Mouse (Mus musculus): Measurements from ENCODE around the gene Dnajc30.
"Not testable (repeated sequence)": the region's sequence is repeated elsewhere in the genome, so short reads cannot be mapped to it uniquely, and the experiment has no call there.

Dnajc30 gene

DNA sequence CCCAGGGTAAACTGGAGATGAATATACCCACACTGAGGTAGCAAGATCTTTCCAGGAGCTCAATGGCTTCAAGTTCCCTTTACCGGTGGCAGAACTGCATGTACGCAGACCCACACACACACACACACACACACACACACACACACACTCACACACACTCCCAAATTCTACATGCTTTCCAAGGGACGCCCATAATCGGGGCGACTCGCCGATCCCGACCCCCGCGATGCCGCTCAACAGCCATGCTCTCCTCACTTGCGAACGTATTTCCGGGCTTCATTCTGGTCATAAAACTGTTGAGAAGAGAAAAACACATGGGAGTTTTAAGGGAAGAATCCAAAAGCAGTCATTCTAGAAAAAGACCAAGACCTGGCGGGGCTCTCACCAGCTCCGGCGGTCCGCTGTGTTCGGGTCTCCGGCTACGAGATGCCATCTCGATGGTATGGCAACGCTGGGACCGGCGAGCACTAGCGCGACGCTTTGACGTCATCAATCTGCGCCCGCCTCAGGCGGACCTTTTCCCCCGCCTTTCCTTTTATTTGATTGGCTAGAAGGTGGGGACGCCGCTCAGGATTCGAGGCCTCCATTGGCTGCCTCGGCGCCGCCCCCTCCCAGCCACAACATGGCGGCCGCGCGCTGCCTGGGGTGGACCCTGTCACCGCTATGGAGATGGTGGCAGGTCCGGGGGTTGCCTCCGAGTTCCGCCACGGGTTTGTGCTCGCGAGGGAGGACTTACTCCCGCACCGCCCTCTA lies at the start of gene Dnajc30:
TSS of gene Dnajc30 (plus strand) at position 574 of the 753 bp plus-strand sequence.
- in situ Hi-C loops (cut with MboI, MseI), result no loop called here

DNA sequence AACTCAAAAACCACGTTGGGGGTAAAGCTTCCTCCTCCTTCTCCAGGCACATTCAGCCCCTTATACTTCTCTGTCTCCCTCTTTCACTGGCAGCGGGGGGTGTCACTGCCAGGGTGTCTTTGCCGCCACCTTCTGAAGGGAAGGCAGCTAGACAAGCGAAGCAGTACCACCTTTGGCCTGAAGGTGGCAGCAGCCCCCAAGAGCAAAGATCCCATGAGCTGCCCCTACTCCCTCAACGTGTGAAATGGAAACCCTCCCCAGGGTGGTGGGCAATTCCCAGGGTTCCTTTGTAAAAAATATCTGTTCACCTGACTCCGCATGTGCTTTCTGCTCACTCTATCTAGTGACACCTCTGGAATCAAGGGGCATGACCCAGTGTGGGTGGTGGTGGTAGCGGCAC lies 48.5 kb upstream of the Dnajc30 start:
- in situ Hi-C loops (cut with MboI, MseI), result no loop called here

DNA sequence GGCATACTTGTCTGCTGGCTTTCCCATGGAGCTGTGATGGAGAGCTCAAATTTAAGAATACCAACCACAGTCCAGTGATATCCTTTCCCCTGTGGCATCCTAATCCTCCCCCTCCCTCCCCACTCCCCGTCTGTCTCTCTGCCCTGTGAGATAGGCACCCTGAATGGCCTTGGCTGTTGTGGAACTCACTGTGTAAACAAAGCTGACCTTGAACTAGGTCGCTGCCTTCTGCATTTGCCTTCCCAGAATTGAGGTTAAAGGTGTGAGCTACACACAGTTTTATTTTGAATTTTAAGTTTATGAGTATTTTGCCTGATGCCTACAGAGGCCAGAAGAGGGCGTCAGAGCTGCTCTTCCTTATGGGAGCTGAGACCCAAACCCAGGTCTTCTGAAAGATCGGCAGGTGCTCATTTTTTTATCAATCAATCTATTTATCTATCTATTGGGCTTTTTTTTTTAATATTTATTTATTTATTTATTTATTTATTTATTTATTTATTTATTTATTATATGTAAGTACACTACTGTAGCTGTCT lies 47.7 kb upstream of the Dnajc30 start:
- in situ Hi-C loops (cut with MboI, MseI), result no loop called here

DNA sequence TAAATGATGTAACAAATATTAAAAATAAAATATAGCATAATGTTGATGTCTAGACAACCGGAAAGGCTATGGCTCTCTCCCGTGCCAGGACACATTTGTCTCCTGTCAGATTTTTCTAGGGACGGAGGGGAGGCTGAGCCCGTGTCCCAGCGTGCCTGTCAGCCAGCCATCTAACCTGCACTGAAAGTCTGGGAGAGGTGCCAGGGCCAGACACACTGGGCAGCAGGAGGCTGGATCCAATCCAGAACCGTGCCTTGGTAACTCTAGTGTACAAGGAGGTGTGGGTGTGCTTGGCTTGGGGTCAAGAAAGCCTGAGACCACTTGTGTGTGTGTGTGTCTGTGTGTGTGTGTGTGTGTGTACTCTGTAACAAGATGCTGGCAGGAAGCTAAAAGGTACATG lies 42.2 kb upstream of the Dnajc30 start:
- in situ Hi-C loops (cut with MboI, MseI), result loop anchor here (5.0 kb wide), 1 partner anchor 85 kb away; no protein-coding TSS in a partner anchor

DNA sequence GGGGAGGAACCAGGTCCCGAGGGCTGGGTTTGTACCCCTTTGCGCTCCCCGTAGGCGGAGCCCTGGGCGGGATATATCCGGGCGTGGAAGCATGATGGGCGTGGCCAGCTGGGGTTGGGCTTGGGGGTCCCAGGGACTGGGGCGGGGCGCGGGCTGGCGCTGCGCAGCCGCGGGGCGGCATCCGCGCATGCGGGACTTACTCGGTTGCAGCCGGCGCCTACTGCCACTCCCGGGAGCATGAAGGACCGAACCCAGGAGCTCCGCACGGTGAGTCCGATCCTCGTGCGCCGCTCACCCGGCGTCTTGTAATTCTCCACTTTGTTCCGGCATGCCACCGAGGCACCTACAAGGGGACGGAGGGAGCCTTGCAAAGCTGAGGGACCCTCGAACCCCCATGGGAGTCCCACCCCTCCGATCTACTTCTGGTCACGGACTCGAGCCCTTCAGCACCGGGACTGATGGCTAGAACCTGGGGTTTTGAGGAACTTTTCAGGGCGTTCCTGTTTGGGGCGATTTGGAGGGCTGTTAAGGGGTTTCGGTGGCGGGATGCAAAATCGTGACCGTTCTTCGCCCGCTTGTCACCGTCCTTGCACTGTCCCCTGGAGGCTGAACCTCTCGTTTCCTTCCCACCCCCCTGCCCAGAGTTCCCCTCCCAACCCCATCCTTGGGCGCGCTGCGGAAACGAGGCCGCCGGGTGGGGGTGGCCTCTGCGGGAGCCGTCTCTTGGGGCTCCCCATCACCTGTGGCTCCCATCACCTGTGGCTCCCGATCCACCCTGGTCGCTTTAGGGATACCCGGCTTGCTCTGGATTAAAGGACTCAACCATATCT lies 40.4 kb upstream of the Dnajc30 start, which contains the start of gene Stx1a:
TSS of gene Stx1a (plus strand) at position 139 of the 830 bp plus-strand sequence.
- in situ Hi-C loops (cut with MboI, MseI), result loop anchor here (5.0 kb wide), 1 partner anchor 84 kb away; no protein-coding TSS in a partner anchor

DNA sequence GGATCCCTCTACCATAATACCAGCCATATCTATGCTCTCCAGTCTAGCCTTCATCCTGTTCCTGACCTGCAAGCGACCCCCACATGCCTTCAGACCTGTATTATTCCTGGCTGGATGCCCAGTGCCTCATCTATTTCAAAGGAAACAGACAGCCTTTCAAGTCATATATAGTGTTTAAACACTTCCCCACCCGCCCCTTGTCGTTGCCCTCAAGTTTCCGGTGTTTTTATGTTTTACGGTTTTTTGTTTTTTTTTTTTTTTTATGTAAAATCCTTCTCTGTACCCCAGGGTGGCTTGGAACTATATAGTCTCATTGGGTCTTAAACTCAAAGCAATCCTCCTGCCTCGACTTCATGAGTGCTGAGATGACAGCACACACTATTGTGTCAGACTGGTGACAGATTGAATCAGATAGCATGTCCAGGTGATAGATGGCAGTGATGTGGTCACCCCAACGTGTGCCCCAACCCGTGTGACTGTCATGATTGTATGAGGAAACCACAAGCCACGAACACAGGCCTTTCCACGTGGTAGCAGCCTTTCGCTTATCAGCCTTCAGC lies 39.3 kb upstream of the Dnajc30 start:
- in situ Hi-C loops (cut with MboI, MseI), result loop anchor here (5.0 kb wide), 1 partner anchor 83 kb away; no protein-coding TSS in a partner anchor

DNA sequence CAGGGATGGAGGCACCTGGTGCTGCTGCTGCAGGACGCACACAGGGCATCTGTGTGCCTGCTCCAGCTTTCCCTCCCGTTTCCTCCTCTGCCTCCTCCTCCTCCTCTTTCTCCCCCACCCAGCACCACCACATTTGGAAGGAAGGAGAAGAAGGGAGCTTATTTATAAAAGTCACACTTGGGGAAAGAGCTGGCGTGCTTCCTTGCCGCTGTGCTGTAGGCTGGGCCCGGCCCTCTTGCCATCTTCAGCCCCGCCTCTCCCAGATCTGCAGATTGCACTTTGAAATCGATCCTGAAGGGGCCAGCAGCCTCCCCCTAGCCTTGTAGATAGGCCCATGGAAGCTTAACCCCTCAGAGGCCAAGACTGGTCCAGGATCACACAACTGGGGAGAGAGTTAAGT lies 38.1 kb upstream of the Dnajc30 start:
- in situ Hi-C loops (cut with MboI, MseI), result no loop called here

DNA sequence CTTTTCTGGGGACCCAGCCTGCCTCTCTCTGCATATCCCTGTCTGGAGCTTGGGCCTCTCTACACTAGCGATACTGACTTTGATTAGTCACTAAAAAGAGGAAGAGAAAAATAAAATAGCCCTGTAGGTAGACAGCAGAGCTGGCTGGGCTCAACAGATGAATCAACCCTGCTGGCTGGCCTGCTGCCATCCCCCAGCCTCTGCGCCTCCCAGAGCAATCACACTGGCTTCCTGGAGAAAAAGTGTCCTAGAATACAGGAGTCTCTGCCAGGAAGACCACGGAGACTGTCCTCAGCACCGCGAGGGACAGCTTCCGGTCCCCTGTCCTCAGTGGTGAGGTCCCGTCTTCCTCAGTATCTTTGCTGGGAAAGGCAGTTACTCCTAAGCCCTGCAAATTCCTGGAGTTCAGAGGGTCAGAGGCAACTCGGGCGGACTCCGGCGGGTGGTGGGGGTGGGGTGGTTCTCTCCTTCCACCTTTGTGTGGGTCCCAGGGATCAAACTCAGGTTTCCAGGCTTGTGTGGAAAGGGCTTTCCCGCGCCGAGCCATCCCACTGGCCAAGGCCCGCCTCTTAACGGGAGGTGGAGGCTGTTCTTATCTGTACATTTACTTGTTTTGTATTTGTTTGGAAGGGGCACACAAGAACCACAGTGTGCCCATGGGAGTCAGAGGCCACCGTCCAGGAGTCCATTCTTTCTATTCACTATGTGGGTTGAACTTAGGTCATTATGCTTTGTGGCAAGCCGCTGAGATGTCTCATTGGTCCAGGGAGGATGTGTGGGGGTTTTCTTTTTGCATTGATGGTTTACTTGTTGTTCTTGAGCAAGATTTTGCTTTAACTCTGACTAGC lies 34.8 kb upstream of the Dnajc30 start:
- in situ Hi-C loops (cut with MboI, MseI), result no loop called here

DNA sequence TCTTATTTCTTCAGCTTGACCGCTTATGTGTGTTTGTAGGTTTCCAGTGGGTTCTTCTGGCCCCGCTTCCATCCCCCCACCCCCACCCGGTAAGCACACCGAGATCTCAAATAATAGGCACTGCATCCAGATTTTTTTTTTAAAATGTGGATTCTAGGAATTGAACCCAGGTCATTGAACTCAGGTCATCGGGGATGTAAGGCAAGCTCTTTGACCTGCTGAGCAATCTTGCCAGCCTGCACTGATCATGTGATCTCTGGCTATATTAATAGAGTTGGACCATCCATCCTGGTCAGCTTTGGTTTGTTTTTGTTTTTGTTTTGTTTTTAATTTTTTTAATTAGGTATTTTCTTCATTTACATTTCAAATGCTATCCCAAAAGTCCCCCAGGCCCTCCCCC lies 31.4 kb upstream of the Dnajc30 start:
- in situ Hi-C loops (cut with MboI, MseI), result loop anchor here (5.0 kb wide), 1 partner anchor 40 kb away; no protein-coding TSS in a partner anchor

DNA sequence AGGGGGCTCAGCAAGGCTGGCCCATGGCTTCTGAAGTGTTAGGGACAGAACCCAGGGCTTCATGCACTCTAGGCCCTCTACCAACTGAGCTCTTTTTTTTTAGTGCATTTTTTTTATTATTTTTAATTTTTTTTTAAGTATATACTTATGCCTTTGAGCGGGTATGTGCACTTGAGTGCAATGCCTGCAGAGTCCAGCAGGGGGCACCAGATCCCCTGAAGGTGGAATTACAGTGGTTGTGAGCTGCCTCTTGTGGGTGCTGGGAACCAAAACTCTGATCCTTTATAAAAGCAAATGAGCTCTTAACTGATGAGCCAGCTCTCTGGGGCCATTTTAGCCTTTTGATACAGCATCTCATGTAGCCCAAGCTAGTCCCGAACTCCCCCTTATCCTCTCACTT lies 29.4 kb upstream of the Dnajc30 start:
- in situ Hi-C loops (cut with MboI, MseI), result loop anchor here (5.0 kb wide), 1 partner anchor 38 kb away; no protein-coding TSS in a partner anchor

DNA sequence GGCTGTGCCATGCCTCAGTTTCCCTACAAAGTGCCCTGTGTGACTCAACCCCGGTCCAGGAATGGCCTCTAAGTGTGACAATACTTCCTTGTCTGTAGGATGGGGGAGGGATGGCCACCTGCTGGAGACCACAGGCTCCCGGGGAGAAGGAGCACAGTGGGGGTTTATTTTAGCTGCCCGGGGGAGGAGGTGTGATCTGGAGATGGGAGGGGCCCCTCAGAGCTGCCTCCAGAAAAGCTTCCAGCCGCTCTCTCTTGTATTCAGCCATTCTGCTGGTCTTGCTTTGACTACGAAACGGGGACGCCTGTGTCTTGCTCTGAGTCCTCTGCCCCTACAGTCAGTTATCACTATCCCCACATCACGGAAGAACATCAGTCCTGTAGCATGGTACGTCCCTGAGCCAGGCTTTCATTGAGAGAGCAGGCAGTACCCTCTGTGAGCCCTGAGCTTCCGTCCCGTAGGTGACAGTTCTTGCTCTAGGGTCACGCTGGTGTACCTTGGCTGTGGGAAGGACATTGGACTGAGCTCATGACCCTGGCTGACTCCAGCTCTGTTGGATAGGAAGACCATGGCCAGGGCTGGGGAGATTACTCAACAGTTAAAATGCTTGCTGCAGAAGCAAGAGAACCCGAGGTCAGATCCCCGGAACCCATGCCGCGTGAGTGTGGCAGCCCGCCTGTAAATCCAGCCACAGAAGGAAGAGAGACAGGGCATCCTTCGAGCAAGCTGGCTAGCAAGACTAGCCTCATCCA lies 28.2 kb upstream of the Dnajc30 start:
- in situ Hi-C loops (cut with MboI, MseI), result no loop called here

DNA sequence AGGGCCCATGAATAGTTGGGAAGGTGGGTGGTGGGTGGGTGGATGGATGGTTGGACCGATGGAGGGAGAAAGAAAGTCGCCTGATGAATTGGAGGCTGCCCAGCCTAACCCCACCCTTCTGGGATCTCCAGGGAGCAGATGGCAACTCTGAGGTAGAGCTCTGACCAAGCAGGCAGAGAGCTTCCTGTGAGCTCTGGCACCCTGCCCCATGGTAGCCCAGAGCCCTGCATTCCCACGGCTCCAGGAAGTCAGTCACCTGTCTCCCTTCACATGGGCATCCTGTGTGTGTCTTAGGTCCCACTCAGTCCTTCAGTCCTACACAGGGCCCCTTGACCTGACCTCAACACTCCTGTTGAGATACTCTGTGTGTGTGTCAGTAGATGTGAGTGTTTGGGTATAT lies 26.1 kb upstream of the Dnajc30 start:
- in situ Hi-C loops (cut with MboI, MseI), result no loop called here

DNA sequence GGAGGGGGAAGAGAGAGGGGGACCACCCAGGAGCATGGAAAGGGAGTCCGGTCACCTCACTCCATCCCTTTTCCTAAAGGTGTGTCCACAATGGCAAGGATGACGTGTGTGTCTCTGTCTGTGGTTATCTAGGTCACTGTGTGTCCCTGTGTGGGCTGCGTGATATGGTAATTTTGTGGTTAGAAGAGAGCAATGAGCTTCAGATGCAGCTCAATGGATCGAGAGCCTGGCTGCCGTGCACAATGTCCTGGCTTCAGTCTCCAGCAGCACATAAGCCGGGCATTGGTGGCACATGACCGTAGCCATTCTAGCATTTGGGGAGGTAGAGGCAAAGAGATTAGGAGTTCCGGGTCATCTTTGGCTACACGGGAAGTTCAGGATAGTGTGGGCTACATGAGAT lies 24.5 kb upstream of the Dnajc30 start:
- in situ Hi-C loops (cut with MboI, MseI), result no loop called here

DNA sequence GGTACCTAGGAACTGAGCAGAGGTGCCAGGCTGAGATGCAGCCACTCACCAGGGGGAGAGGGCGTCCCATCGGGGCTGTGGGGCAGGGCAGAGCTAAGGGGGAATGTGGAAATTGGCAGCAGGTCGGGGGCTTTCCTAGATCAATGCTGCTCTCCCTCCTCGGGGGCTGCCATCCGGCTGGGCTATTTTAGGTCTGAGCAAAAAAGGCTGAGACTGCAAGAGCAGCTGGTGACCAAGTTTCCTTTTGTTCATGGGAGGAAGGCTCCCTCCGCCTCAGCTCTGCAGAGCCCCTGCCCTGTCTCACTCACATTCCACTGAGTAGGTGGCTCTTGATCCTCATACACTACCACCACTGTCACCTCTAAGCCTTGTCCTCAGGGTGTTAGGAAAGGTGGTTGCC lies 23.9 kb upstream of the Dnajc30 start:
- in situ Hi-C loops (cut with MboI, MseI), result no loop called here

DNA sequence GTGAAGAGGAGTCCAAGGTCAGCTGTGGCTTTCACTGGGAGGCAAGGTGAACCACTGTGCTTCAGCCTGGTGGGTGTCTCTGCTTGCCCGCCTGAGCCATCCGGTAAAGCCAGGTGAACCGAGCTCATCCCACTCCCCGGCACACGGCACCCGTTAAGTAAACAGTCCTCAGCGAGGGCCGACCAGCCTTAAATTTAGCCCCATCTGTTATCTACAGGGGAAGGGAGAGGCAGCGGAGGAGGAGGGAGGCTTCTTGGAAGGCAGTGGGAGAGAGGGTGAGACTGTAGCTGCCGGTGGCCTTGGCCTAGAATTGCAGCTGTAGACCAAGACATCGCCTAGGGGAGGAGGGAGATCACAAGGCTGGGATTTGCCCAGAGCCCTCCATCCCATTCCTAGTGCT lies 23.2 kb upstream of the Dnajc30 start:
- in situ Hi-C loops (cut with MboI, MseI), result no loop called here

DNA sequence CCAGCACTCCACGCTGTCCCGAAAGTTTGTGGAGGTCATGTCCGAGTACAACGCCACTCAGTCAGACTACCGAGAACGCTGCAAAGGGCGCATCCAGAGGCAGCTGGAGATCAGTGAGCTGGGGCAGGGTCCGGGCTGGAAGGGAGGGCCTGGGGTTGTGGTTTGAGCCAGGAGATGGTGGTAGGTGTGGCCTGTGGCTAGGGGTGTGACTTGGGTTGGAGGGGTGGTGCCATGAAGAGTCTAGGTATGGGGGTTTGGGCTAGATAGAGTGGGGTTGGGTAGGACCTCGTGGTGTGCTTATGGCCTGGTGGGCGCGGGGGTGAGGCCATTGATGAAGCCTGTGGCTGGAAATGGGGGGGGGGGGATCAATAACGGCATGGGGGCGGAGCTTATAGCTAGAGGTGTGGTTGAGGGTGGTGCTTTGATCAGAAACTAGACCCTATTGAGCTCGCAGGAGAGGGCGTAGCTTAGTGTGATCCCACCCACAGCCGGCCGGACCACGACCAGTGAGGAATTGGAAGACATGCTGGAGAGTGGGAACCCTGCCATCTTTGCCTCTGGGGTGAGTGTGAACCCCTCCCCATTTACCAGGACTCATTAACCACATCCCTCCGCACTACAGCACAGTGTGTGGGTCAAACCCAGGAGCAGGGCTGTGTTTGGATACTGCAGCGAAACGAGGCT lies 21.8 kb upstream of the Dnajc30 start:
- in situ Hi-C loops (cut with MboI, MseI), result no loop called here

DNA sequence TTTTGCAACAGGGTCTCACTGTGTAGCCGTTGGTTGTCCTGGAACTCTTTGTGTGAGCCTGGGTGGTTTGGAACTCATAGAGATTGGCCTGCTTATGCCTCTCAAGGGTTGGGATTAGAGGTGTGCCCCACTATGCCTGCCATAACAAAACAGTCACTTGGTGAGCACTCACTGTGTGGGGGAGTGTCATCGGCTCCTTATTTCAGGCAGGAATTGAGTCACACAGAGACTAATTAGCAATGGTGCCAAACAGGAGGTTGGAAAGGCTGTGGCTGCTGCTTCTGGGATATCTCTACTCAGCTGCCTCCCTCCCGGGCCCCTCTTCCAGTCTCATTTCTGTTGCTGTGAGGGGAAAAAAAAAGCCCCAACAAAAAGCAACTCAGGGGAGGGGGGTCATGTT lies 19.4 kb upstream of the Dnajc30 start:
- in situ Hi-C loops (cut with MboI, MseI), result no loop called here

DNA sequence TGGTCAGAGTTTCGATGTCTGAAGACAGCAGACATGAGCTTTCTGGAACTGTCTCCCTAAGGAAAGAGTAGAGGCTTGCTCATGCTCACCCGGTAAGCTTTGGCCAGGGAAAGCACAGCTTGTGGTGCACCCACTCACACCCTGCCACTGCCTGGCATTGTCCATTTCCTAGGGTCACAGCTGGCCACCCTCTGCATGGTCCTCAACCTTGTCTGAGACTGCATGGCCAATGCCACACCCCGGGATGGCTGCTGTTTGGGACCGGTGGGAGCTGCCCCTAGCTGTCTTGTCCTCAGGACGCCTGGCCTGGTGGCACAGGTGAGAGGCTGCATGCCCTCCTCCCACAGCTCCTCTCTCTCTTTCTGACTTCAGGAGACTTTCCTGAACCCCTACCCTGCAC lies 15.5 kb upstream of the Dnajc30 start:
- in situ Hi-C loops (cut with MboI, MseI), result no loop called here

DNA sequence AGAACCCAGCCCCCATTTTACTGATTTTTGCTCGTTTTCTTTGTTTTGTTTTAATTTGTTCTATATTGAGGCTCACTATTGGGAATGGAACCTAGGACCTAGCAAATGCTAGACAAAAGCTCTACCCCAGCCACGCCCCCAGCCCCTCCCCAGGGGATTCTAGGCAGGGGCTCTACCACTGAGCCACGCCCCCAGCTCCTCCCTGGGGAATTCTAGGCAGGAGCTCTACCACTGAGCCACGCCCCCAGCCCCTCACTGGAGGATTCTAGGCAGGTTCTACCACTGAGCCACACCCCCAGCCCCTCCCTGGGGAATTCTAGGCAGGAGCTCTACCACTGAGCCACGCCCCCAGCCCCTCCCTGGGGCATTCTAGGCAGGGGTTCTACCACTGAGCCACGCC lies 14.7 kb upstream of the Dnajc30 start:
- in situ Hi-C loops (cut with MboI, MseI), result not testable (repeated sequence)

DNA sequence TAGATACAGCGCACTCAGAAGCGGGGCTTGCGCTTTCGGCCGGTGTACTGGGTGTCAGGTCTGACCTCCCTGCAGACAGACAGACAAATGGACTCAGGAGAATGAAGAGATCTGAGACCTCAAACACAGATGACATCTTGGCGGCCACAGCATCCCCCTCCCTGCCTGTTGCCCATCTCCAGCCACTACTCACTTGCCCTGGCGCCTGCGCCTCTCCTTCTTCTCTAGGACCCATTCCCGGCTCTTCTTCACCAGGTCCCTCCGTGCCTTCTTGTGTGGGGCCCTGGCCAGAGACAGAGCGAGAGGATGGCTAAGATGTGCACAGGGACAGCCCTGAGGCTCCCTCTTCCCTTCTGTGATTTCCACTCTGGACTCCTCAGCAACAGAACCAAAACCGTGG lies 10.6 kb upstream of the Dnajc30 start:
- in situ Hi-C loops (cut with MboI, MseI), result no loop called here
